Mouse (Mus musculus) megakaryocyte-erythroid progenitor cell, adult 5-6 weeks (primary cell): ENCODE measurements around the gene Capza2. TPM values are rescaled to one million over a fixed set of nuclear protein-coding genes. Genes with fewer than 3 reads are reported as not detected.
A peak's percentile ranks its signal among the peaks of the same experiment; 100 is the strongest.

Source experiments
- ATAC-seq: replicated peaks from 2 replicates; pipeline ENCODE4 v1.8.0; 2016; ENCODE audit warnings: mild to moderate bottlenecking, inconsistent platforms; ENCODE audit not compliant: severe bottlenecking, poor library complexity, low FRiP score, low TSS enrichment
- total RNA-seq, 2 experiments: library from RNA; stranded (forward) in 1 of 2; stranded (reverse) in 1 of 2; fragments of 200-1000, 215-1000 nt in 1 of 2; fragments of >200 nt in 1 of 2; fragmentation: Nextera tagmentation in 1 of 2; gene quantifications; 2 replicates each; pipeline ENCODE4 v1.2.3; 2014 to 2017

The Capza2 gene
- total RNA-seq, 2 experiments from 2014 or later: 75.8 to 190 TPM

- peak; percentile 40 for ATAC-seq
Measured at GRCm38 (mm10) chr6:17637205-17638203, 1.5 kb downstream of the Capza2 start.

- no peak for ATAC-seq
Measured at GRCm38 (mm10) chr6:17640031-17640430, 4.0 kb downstream of the Capza2 start.

GRCm38 (mm10) chr6:17642739-17643138 is 6.7 kb downstream of the Capza2 start:
- ATAC-seq: no peak

GRCm38 (mm10) chr6:17646107-17646506 is 10.1 kb downstream of the Capza2 start:
- ATAC-seq: peak; percentile 58

- no peak for ATAC-seq
Measured at GRCm38 (mm10) chr6:17652132-17652531, 16.1 kb downstream of the Capza2 start.

GRCm38 (mm10) chr6:17655080-17655479 is 19.0 kb downstream of the Capza2 start:
- no peak for ATAC-seq

- no peak for ATAC-seq
Measured at GRCm38 (mm10) chr6:17657308-17657707, 21.3 kb downstream of the Capza2 start.

GRCm38 (mm10) chr6:17665348-17665747 is 29.3 kb downstream of the Capza2 start:
- no peak for ATAC-seq

GRCm38 (mm10) chr6:17666024-17666423 is 30.0 kb downstream of the Capza2 start:
- no peak for ATAC-seq

GRCm38 (mm10) chr6:17667813-17668212 is 31.8 kb downstream of the Capza2 start:
- ATAC-seq: no peak

GRCm38 (mm10) chr6:17668334-17668733 is 32.3 kb downstream of the Capza2 start:
- no peak for ATAC-seq

- ATAC-seq: 0 out of 2 replicates have a peak, but pooled peaks have one; percentile 14
Measured at GRCm38 (mm10) chr6:17669826-17670225, 33.8 kb downstream of the Capza2 start.

- ATAC-seq: peak; percentile 64
Measured at GRCm38 (mm10) chr6:17675019-17675756, 39.2 kb downstream of the Capza2 start.

- ATAC-seq: no peak
Measured at GRCm38 (mm10) chr6:17677008-17677407, 41.0 kb downstream of the Capza2 start.

- ATAC-seq: peak; percentile 95
Measured at GRCm38 (mm10) chr6:17680266-17680925, 44.4 kb downstream of the Capza2 start.

- no peak for ATAC-seq
Measured at GRCm38 (mm10) chr6:17681810-17682209, 45.8 kb downstream of the Capza2 start.

GRCm38 (mm10) chr6:17688676-17689075 is 52.6 kb downstream of the Capza2 start:
- peak; percentile 50; the same call in 1 of the 2 replicates for ATAC-seq

GRCm38 (mm10) chr6:17692647-17693046 is 56.6 kb downstream of the Capza2 start, which contains the start of gene St7:
Gene St7, plus strand, starts transcription at chr6:17692933.
- no peak for ATAC-seq

- peak; percentile 80 for ATAC-seq
Measured at GRCm38 (mm10) chr6:17693726-17694549, 57.9 kb downstream of the Capza2 start.
